Mouse (Mus musculus): ENCODE results near the gene Pltp. TPM values are rescaled to one million over a fixed set of nuclear protein-coding genes. Genes with fewer than 3 reads are reported as not detected.

Pltp gene
- total RNA-seq, 2 experiments from 2014 or later = 15.2 to 18.5 TPM

DNA sequence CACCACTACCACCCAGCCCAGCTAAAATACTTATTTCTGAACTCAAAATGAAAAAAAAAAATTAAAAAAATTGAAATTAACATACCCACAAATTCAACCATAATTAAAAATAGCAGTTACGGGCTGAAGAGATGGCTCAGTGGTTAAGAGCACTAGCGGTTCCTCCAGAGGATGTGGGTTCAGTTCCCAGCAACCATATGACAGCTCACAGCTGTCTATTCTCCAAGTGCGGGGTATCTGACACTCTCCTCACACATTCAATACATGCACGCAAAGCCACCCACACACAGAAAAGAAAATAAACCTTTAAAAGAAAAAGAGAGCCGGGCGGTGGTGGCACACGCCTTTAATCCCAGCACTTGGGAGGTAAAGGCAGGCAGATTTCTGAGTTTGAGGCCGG is 7.5 kb downstream of the Pltp start:
- DNase-seq = no peak

DNA sequence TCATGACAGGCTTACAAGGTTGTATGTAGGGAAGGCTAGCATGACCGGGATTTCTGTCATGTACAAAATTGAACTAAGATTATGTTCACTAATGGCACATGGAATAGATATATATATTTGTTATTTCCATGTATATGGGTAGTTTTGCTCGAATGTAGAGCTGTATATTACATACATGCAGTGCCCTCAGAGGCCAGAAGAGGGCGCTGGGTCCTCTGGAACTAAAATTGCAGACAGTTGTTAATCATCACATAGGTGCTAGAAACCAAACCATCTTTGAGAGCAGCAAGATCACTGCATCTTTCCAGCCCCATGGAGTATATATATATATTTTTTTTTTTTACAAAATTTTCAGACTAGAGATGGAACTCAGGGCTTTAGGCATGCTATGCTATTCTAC is 11.7 kb downstream of the Pltp start:
- DNase-seq = no peak

DNA sequence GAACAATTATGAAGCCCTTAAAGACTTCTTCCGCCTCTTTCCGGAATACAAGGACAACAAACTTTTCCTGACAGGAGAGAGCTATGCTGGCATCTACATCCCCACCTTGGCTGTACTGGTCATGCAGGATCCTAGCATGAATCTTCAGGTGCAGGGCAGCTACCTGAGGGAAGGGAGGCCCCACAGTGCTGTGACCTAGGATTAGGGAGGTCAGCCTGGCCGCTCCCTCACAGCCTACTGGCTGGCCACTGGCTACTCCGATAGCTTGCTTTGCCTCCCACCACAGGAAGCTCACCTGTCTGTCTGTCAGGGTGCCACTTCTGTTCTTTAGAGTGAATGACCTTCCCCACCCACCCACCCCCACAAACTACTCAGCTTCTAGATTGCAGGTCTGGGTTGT is 22.3 kb downstream of the Pltp start:
- DNase-seq = no peak

DNA sequence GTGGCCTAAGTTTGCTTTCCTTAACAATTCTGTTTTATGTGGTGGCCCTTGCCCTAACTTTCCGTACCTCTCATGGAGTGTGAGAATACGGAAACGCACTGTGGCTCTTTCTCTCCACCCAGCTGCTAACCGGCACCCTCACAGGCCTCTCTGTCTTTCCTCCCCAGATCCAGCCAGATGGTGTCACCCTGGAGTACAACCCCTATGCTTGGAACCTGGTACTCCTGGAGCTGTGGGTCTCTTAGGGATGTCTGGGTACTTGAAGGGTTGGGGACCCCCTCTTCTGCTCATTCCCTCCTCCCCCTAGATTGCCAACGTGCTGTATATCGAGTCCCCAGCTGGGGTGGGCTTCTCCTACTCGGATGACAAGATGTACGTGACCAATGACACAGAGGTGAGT is 23.0 kb downstream of the Pltp start:
- DNase-seq = no peak

GRCm38 (mm10) chr2:164833314-164833959 is 24.1 kb downstream of the Pltp start, which contains the start of gene Neurl2:
Neurl2 (minus strand) TSS chr2:164833456.
- DNase-seq = peak; percentile 90

DNA sequence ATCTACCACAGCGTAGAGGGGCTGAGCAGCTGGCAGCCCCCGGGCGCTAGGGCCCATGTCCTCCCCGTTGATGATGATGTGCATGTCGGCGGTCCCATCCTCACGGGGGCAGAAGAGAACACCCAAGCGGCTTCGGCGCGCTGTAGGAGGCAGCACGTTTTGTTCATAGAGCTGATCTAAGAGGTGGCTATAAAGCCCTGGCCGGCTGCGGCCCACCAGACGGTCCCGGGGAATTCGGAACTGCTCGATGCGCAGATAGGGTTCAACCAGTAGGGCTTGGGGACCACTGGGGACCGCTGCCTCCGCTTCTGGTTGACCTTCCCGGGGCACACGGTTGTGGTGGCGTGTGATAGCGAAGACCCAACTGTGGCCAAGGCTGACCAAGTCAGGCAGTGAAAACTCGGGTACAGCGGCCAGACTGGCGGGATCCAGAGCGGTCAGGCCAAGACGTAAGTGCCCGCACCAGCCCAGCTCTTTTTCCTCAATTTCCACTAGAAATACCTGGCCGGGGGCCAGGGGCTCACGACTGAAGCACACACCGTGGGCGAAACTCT is 24.7 kb downstream of the Pltp start, which contains the start of gene Ctsa:
TSS of gene Ctsa (plus strand) at position 126 of the 554 bp plus-strand sequence.
- DNase-seq = peak; percentile 66

- no peak for DNase-seq
Measured at GRCm38 (mm10) chr2:164832032-164832747, 25.3 kb downstream of the Pltp start.

DNA sequence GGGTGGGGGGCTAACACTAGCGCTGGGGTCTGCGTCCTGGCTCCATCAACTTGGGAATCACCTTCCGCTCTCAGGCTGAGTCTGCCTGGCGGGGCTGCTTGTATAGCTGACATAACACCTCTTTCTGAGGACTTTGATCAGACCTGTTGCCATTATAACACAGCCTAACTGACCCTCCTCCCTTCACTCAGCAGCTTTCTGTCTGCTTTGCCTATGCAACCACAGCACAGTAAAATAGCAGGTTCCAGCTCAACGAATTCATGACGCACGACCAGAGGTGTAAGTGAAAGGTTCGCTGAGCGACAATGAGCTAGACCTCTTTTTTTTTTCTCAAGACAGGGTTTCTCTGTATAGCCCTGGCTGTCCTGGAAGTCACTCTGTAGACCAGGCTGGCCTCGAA is 26.5 kb downstream of the Pltp start:
- DNase-seq = no peak

DNA sequence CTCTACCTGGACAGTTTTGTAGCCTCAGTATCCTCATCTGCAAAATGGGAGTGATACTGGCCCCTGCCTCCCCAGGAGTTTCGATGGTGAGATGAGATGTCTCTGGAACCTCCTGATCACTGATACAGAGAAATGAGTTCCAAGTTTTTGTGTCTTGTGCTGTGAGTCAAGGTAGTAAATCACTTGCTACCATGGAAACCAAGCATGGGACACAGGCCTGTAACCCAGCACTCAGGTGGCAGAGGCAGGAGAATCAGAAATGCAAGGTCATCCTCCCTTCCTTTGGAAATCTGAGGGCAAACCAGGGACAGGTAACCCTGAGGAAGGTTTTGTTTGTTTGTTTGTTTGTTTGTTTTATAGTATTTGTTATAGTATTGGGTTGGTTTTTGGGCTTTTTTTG is 28.4 kb downstream of the Pltp start:
- DNase-seq = no peak

- DNase-seq = no peak
Measured at GRCm38 (mm10) chr2:164828437-164828836, 29.1 kb downstream of the Pltp start, which contains the start of gene Spata25. Spata25 (minus strand) TSS chr2:164828537.

GRCm38 (mm10) chr2:164827146-164827850 is 30.2 kb downstream of the Pltp start:
- DNase-seq = no peak

- no peak for DNase-seq
Measured at GRCm38 (mm10) chr2:164825521-164825920, 32.0 kb downstream of the Pltp start.

DNA sequence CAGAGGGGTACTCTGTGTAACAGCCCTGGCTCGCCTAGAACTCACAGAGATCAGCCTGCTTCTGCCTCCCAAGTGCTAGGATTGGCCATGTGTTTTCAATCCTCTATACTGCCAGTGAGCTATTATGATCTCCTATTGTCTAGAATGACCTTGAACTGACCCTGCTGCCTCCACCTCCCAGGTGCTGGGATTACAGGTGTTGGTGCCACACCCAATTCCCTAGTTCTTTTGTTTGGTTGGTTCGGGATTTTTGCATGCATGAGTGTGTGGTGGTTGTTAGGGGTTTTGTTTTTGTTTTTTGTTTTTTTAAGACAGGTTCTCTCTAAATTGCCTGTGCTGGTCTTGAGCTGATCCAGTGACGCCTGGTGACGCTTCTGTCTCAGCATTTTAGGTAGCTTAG is 33.5 kb downstream of the Pltp start:
- no peak for DNase-seq

DNA sequence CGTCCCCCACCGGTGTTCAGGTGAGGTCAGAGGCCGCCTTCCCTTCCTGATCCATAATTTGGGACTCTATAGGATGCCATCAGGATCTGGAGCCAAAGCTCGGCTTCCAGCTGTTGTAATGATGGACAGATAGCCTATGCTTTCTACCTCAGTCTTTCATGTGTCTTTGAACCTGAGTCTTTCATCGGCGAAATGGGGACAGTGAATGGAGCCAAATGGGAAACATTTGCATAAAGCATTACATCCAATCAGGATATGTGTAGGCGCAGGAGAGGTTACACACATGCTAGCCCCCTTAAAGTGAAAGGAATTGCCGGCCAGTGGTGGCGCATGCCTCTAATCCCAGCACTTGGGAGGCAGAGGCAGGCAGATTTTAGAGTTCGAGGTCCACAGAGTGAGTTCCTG is 34.3 kb downstream of the Pltp start:
- no peak for DNase-seq

- DNase-seq = peak; percentile 100
Measured at GRCm38 (mm10) chr2:164822636-164823165, 34.8 kb downstream of the Pltp start, which contains the start of gene Zswim1. Zswim1 (plus strand) TSS chr2:164822686.

DNA sequence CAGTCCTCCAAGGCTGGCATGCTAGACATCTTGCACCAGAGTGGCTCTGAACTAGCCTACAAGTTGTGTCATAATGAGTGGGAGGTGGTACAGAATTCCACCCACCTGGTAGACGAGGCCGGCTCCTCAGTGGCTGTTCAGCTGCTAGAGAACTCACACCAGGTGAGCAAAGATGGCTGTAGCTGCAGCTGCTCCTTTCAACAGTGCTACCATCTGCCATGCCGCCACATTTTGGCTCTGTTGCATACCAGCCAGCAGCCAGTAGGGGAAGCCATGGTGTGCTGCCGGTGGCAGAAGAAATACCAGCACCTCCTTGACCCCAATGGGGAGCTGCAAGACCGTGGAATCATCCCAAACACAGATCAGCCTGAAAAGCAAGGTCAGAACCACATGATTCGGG is 36.5 kb downstream of the Pltp start:
- no peak for DNase-seq

GRCm38 (mm10) chr2:164817703-164818102 is 39.8 kb downstream of the Pltp start:
- DNase-seq = no peak

GRCm38 (mm10) chr2:164817206-164817605 is 40.3 kb downstream of the Pltp start:
- no peak for DNase-seq

GRCm38 (mm10) chr2:164815821-164816220 is 41.7 kb downstream of the Pltp start:
- DNase-seq = no peak

- DNase-seq = no peak
Measured at GRCm38 (mm10) chr2:164815348-164815747, 42.2 kb downstream of the Pltp start.

- DNase-seq = no peak
Measured at GRCm38 (mm10) chr2:164813557-164813956, 44.0 kb downstream of the Pltp start.

GRCm38 (mm10) chr2:164806614-164807013 is 50.9 kb downstream of the Pltp start:
- DNase-seq = no peak

GRCm38 (mm10) chr2:164805332-164805718 is 52.2 kb downstream of the Pltp start:
- DNase-seq = no peak

All from gastrocnemius, postnatal 10 days (tissue).